Mouse (Mus musculus) heart, embryonic 15.5 days (tissue): ENCODE measurements at regions not wholly inside any gene's neighbourhood (a gene's known extent, or its start where the extent isn't known, plus 50 kb on each side); places are given as distances from the start of the nearest gene placed in this dataset.
A peak's percentile ranks its signal among the peaks of the same experiment; 100 is the strongest.

Experiments used
- ATAC-seq: fragments of 200-750 bp; cut with Nextera tagmentation; replicated peaks from 2 replicates; pipeline ENCODE4 v1.8.0; 2017; ENCODE audit warnings: low read depth, moderate TSS enrichment; ENCODE audit not compliant: insufficient number of reproducible peaks, insufficient read depth, low FRiP score
- H3K27ac ChIP-seq: fragments of 300-500 bp; sonication (generic); 2 replicates; pipeline ENCODE4 v1.5.1; 2015; ENCODE audit warnings: mild to moderate bottlenecking, inconsistent platforms
- H3K27me3 ChIP-seq: fragments of 300-500 bp; sonication (generic); 2 replicates; pipeline ENCODE4 v1.6.1; 2015; ENCODE audit warnings: inconsistent platforms
- H3K36me3 ChIP-seq: fragments of 300-500 bp; sonication (generic); 2 replicates; pipeline ENCODE4 v1.6.1; 2015; ENCODE audit warnings: mild to moderate bottlenecking, inconsistent platforms
- H3K4me1 ChIP-seq: fragments of 300-500 bp; sonication (generic); replicated peaks from 2 replicates; pipeline ENCODE4 v1.6.1; 2015; ENCODE audit warnings: inconsistent platforms
- H3K4me2 ChIP-seq: fragments of 300-500 bp; sonication (generic); 2 replicates; pipeline ENCODE4 v1.6.1; 2015; ENCODE audit warnings: inconsistent platforms, mild to moderate bottlenecking, moderate library complexity
- H3K4me3 ChIP-seq: fragments of 300-500 bp; sonication (generic); 2 replicates; pipeline ENCODE4 v1.5.1; 2015; ENCODE audit warnings: mild to moderate bottlenecking, inconsistent platforms
- H3K9ac ChIP-seq: fragments of 300-500 bp; sonication (generic); 2 replicates; pipeline ENCODE4 v1.6.1; 2015; ENCODE audit warnings: mild to moderate bottlenecking, inconsistent platforms
- H3K9me3 ChIP-seq: fragments of 300-500 bp; sonication (generic); replicated peaks from 2 replicates; pipeline ENCODE4 v1.6.1; 2016; ENCODE audit warnings: inconsistent platforms
- WGBS: fragments of 180-500 bp; shearing (Covaris S2); methylation state at CpG from one replicate; pipeline ENCODE4 v1.1.7; 2015; ENCODE audit warnings: mixed read lengths; 5-methylcytosine and 5-hydroxymethylcytosine counted together

DNA sequence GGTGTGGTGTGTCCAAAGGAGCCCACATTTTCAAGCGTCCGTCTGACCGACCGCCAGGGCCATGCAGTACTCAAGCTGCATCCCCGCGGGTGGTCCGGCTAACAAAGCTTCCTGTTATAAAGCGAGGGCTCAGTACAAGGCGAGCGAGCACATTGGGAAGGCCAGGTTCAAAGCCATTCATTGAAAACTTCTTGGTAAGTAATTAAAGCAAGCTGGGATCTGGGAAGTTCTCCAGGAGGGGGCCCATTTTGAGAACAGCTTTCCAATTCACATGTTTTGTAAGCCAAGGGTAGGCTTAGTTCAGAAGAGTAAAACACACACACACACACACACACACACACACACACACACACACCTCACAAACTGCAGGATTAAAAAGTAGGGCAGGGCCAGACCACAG, 57.3 kb upstream of the Prep start:
- H3K9ac ChIP-seq, result no peak overlapping the region
- 54% methylated on average over 10 of the region's 10 CpGs for WGBS
- H3K36me3 ChIP-seq, result no peaks in the 10 kb centered on the region
- H3K27me3 ChIP-seq, result no peaks in the 10 kb centered on the region
- H3K4me2 ChIP-seq, result no peak overlapping the region
- H3K9me3 ChIP-seq, result no peaks in the 10 kb centered on the region
- no peak for ATAC-seq
- no peak overlapping the region for H3K4me3 ChIP-seq
- H3K27ac ChIP-seq, result no peak overlapping the region
- no peaks in the 10 kb centered on the region for H3K4me1 ChIP-seq

DNA sequence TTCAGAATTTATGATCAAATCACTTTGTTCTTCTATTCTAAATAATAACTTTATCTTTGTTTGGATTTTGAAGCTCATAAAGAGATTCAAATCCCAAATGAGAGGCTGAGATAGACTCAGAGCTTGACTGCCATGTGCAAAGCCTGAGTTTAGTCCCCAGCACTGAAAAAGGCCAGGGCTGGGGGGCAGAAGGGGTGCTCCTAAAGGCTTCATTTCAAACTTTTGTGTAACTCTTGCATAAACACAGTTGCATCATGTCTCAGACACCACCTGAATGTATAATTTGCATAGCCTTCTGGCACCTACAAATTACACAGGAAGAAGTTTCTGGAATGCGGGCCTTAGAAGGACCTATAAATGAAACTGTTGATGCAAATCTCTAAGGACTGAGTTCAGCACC, 57.8 kb upstream of the Prep start:
- H3K4me2 ChIP-seq, result no peak overlapping the region
- no peaks in the 10 kb centered on the region for H3K36me3 ChIP-seq
- H3K4me1 ChIP-seq, result peaks cover under 1% of the 10 kb centered on the region; the same call in 1 of the 2 replicates
- no peak overlapping the region for H3K9ac ChIP-seq
- H3K27me3 ChIP-seq, result no peaks in the 10 kb centered on the region
- H3K4me3 ChIP-seq, result no peak overlapping the region
- ATAC-seq, result no peak
- WGBS, result 80% methylated on average over 1 of the region's 1 CpGs
- no peaks in the 10 kb centered on the region for H3K9me3 ChIP-seq
- H3K27ac ChIP-seq, result no peak overlapping the region

DNA sequence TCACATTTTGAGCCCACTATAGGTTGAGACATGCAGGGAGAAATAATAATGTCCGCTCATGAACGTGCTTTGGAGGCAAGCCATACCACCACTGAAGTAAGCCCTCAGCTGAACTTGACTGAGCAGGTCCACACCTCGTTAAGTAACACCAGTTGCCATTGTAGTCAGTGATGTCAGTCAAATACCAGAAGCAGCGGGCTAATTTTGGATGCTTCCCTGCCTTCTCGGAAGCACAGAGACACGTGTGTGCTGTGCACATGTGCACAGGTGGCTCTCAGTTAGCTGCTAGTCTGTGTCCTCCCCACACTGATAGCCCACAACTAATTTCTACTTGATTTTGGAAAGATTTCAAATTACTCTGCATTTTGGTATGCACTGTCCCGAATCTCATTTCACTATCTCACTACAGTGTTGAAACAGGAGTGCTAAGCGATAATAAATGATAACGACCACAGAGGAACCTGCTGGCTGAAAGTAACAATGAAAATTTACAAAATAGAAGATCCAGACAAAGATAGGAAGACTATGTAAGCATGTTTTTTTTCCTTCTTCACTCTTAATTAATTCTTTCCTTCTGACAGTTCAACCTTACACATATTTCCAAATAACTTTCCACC, 62.9 kb upstream of the Prep start:
- H3K4me3 ChIP-seq, result no peak overlapping the region
- H3K9me3 ChIP-seq, result no peaks in the 10 kb centered on the region
- WGBS, result 48% methylated on average over 9 of the region's 9 CpGs
- no peaks in the 10 kb centered on the region; the same call in 1 of the 2 replicates for H3K27me3 ChIP-seq
- H3K36me3 ChIP-seq, result no peaks in the 10 kb centered on the region
- no peak; the same call in 1 of the 2 replicates for ATAC-seq
- H3K27ac ChIP-seq, result no peak overlapping the region
- peaks cover 17% of the 10 kb centered on the region for H3K4me1 ChIP-seq
- no peak overlapping the region for H3K4me2 ChIP-seq
- no peak overlapping the region for H3K9ac ChIP-seq

DNA sequence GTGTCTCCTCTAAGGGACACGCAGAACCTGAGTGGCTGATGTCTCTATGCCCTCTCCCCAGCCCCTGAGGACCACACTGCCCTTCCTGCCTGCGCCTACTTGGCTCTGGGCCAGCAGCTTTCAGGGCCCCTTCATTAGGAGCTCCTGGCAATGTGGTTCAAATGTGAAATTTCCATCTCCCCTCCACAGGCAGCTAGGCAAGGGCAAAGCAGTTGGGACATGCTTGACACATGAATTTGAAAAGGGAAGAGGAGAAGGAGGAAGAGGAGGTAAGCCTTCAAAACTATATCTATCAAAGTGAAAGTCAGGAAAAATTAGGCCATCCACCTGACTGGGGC, 63.7 kb upstream of the Prep start:
- Histone ChIP-seq H3K36me3 (no peaks in the 10 kb centered on the region), H3K4me3 (no peak overlapping the region), H3K9me3 (no peaks in the 10 kb centered on the region), H3K4me2 (peak overlapping the region; percentile 18; the same call in 1 of the 2 replicates), H3K9ac (no peak overlapping the region), H3K4me1 (peaks cover 17% of the 10 kb centered on the region), H3K27me3 (no peaks in the 10 kb centered on the region; the same call in 1 of the 2 replicates), H3K27ac (peak overlapping the region; percentile 9; the same call in 1 of the 2 replicates)
- 32% methylated on average over 2 of the region's 2 CpGs for WGBS
- no peak for ATAC-seq

DNA sequence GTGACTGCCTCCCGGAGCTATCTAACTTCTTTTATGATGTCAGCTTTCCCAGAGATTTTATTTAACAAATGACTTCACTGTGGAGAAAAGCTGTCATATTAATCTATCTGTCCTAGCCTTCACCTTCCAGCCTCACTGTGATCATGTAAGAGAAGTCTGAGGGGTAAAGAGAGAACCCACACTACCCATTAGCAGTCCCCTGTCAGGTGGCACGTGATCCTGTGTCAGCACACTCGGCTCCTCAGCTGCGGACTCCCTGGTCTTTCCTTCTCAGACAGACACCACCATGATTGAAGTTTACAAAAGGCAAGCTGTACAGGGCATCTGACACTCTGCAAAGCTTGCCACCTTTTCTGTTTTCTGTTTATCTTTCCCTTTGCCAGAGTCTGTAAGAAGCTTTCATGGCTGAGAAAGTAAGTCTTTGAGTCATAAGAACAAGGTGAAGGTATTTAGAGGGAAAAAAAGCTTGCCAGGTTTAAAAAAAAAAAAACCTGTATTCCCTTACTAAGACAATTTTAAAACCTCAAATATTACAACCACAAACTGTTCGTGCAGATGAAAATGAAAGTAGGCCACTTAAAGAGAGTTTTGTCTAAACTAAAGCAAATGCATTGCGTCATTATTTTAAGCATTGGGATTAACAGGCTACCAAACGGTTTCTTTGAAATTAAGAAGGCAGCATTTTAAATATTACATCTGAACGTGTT, 64.2 kb upstream of the Prep start:
- Histone ChIP-seq H3K9ac (no peak overlapping the region), H3K27me3 (no peaks in the 10 kb centered on the region; the same call in 1 of the 2 replicates)

DNA sequence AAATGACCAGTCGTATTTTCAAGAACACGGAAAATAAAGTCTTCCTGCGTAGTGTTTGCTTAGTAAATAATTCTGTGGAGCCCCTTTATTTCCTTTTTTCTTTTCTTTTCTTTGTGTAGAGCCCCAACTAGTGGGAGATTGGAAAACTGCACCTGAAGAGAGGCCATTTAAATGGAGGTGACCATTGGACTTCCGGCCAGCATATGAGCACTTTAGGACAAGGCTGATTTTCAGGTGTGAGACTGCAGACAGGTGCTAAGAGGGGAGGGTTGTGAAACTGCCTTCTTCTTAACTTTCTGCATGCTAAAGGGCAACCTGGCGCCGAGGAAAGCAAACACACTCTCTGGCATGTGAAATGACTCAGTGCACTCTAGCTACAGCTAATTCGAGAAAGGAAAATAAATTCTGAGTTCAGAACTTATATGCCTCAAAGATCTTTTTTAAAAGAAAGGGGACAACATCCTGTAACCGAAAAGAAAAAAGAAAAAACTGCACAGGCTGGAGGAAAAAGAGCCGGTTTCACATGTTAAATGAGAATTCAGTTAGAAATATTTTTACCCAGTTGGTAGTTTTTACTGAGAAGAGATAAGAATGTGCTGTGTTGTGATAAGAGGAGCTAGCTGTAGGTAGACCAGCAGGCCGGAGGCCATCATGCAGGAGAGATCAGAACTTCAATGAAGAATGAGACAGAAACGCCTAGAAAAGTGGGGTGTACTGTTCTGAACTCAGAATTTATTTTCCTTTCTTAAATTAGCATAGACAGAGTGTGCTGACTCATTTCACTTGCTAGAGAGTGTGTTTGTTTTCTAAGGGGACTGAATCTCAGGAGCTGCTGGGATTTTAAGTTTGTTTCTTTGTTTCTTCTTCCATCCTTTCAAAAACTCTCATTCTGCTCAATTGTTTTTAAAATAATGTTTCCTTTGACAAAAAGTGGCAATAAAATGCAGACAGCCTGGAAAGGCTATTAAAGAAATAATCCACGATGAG, 65.8 kb upstream of the Prep start:
- no peak overlapping the region for H3K27ac ChIP-seq
- 37% methylated on average over 12 of the region's 12 CpGs for WGBS
- peak overlapping the region; percentile 61 for H3K4me2 ChIP-seq
- H3K9me3 ChIP-seq, result no peaks in the 10 kb centered on the region
- H3K36me3 ChIP-seq, result no peaks in the 10 kb centered on the region
- H3K4me1 ChIP-seq, result peaks cover 22% of the 10 kb centered on the region
- peak overlapping the region; percentile 35 for H3K4me3 ChIP-seq
- H3K27me3 ChIP-seq, result no peaks in the 10 kb centered on the region; the same call in 1 of the 2 replicates
- no peak for ATAC-seq
- peak overlapping the region; percentile 34; the same call in 1 of the 2 replicates for H3K9ac ChIP-seq

More for the DNA sequence above, 64.2 kb upstream of the Prep start:
- Histone ChIP-seq H3K4me3 (no peak overlapping the region), H3K4me2 (peak overlapping the region; percentile 18; the same call in 1 of the 2 replicates), H3K36me3 (no peaks in the 10 kb centered on the region), H3K9me3 (no peaks in the 10 kb centered on the region), H3K27ac (peak overlapping the region; percentile 9; the same call in 1 of the 2 replicates), H3K4me1 (peaks cover 17% of the 10 kb centered on the region)
- WGBS, result 39% methylated on average over 8 of the region's 8 CpGs
- no peak for ATAC-seq

DNA sequence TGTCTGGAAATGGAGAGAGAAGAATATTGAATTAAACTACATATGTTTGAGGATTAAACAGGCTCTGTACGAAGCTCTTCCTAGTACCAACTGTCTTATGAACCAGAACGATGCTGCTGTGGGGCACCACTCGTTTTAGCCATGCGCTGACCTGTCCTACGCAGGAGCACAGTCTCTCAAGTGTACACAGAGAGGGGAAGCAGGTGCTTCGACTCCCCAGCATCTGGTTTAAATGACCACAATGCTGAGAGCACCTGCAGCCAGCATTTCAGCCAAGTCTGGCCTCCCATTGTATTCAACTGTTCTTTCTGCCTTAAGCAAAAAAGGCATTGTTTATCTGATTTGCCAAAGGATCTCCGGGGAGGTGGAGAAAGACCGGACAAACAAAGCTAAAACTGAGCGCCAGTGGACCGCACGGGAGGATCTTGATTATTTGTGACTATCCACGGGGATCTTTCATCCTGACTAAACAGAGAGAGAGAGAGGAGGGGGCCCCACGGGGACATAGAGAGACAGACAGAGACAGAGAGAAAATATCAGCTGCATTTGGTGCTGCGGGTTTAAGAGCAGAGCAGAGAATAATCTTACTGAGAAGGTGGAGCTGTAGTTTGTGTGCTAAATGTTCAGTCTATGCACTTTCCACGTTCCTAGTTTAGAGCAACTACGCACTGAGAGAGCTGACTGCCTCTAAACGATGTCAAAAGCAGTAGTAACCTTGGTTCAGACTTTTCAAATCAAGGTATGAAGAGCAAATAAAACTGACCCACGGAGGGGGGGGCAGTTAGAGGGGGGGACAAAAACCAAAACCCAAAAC, 66.8 kb upstream of the Prep start:
- Histone ChIP-seq H3K4me2 (peak overlapping the region; percentile 61), H3K9ac (peak overlapping the region; percentile 34), H3K27me3 (no peaks in the 10 kb centered on the region; the same call in 1 of the 2 replicates), H3K36me3 (no peaks in the 10 kb centered on the region), H3K4me1 (peaks cover 22% of the 10 kb centered on the region), H3K4me3 (peak overlapping the region; percentile 35), H3K27ac (no peak overlapping the region), H3K9me3 (no peaks in the 10 kb centered on the region)
- no peak for ATAC-seq
- WGBS, result 44% methylated on average over 18 of the region's 18 CpGs

DNA sequence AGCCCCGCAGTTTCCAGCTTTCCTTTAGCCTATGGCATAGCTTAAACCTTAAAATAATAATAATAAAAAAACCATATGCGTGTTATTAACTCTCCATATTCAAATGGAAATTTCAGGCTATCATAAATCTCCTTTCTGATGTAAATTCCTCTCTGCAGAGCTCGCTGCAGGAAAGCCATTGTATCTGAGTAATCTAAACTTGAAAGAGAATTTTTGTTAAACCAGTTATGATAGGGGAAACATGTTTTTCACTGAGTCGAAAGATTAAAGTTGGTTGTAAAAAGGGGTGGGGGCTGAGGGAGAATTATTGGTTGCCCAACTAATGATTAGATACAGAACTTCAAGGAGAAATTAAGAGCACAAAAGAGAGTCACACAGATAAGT, 69.1 kb upstream of the Prep start:
- no peaks in the 10 kb centered on the region; the same call in 1 of the 2 replicates for H3K27me3 ChIP-seq
- peaks cover 11% of the 10 kb centered on the region for H3K4me1 ChIP-seq
- WGBS, result 28% methylated on average over 4 of the region's 4 CpGs
- peak overlapping the region; percentile 30 for H3K4me3 ChIP-seq
- H3K4me2 ChIP-seq, result peak overlapping the region; percentile 55
- H3K9me3 ChIP-seq, result no peaks in the 10 kb centered on the region
- H3K36me3 ChIP-seq, result no peaks in the 10 kb centered on the region
- H3K9ac ChIP-seq, result no peak overlapping the region
- ATAC-seq, result no peak
- no peak overlapping the region for H3K27ac ChIP-seq

DNA sequence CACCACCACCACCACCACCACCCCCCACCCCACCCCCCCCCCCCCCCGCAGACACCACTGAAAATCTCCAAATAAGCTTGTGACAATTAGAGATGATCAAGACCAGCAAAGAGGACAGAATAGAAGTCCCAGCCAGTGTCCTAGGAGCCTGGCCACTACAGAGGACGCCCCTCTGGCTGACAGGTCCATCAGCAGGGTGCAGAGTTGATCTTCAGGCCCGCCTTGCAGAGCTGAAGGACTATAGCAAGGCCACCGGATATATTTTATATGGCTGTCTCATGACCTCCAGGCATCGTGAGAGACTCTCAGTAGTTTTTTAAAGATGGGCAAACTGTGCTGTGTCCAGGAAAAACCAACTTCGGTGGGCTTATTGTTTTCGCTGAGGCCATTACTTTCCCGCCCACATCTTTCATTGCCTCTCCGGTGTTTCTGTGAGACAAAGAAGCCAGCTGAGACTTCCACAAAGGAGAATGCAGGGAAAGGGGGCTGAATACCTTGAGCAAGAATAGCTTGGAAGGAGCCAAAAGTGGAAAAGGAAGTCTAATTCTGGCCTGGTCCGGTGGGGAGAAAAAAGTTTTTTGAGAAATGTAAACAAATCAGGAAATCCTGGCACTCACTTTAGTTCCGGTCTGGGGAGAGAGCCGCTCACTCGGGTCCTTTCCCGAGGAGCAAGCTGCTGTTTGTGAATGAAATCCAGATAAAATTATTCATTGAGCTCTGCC, 69.7 kb upstream of the Prep start:
- WGBS, result 16% methylated on average over 14 of the region's 14 CpGs
- H3K4me3 ChIP-seq, result peak overlapping the region; percentile 30
- no peaks in the 10 kb centered on the region for H3K36me3 ChIP-seq
- 0 out of 2 replicates have a peak overlapping the region, but pooled peaks have one; percentile 9 for H3K27ac ChIP-seq
- H3K9me3 ChIP-seq, result no peaks in the 10 kb centered on the region
- no peaks in the 10 kb centered on the region; the same call in 1 of the 2 replicates for H3K27me3 ChIP-seq
- H3K4me1 ChIP-seq, result peaks cover 11% of the 10 kb centered on the region
- H3K9ac ChIP-seq, result no peak overlapping the region
- peak overlapping the region; percentile 55 for H3K4me2 ChIP-seq
- no peak for ATAC-seq

DNA sequence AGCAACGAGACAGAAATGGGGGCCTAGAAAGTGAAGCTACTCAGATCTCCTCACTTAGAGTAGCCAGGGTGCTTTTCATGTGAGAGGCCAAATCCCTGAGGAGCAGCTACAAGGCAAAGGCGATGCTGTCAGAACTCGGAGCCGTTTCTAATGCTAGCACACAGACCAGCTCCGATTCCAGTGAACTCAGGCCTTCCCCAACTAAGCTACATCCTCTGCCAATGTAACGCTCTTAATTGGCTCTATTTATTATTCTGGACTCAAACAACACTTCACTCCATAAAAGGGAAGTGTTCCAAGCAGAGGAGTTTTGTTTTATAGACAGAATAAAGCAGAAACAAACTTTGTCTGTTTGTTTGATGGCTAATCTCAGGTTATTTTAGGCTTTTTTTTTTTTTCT, 71.2 kb upstream of the Prep start:
- H3K4me1 ChIP-seq, result peaks cover 11% of the 10 kb centered on the region
- no peak for ATAC-seq
- H3K27me3 ChIP-seq, result no peaks in the 10 kb centered on the region; the same call in 1 of the 2 replicates
- 78% methylated on average over 6 of the region's 6 CpGs for WGBS
- H3K27ac ChIP-seq, result no peak overlapping the region
- H3K36me3 ChIP-seq, result no peaks in the 10 kb centered on the region
- H3K4me2 ChIP-seq, result no peak overlapping the region
- H3K9ac ChIP-seq, result no peak overlapping the region
- no peaks in the 10 kb centered on the region for H3K9me3 ChIP-seq
- no peak overlapping the region for H3K4me3 ChIP-seq
